Mouse (Mus musculus): Measurements from ENCODE around the gene Magi2.
A peak's percentile ranks its signal among the peaks of the same experiment; 100 is the strongest.

The Magi2 gene

GRCm38 (mm10) chr5:20103869-20104268 lies 877.0 kb downstream of the Magi2 start:
- DNase-seq, result no peak

- no peak for DNase-seq
Observed at GRCm38 (mm10) chr5:20104496-20104895, 877.7 kb downstream of the Magi2 start.

GRCm38 (mm10) chr5:20109496-20109895 lies 882.7 kb downstream of the Magi2 start:
- peak; percentile 26 for DNase-seq

GRCm38 (mm10) chr5:20117156-20117555 lies 890.3 kb downstream of the Magi2 start:
- no peak for DNase-seq

GRCm38 (mm10) chr5:20140235-20140634 lies 913.4 kb downstream of the Magi2 start:
- DNase-seq, result no peak

- DNase-seq, result no peak
Observed at GRCm38 (mm10) chr5:20140662-20141444, 914.0 kb downstream of the Magi2 start.

- no peak for DNase-seq
Observed at GRCm38 (mm10) chr5:20153359-20154125, 926.7 kb downstream of the Magi2 start.

- DNase-seq, result no peak
Observed at GRCm38 (mm10) chr5:20196765-20197164, 969.9 kb downstream of the Magi2 start.

- DNase-seq, result no peak
Observed at GRCm38 (mm10) chr5:20197395-20197794, 970.6 kb downstream of the Magi2 start.

GRCm38 (mm10) chr5:20201348-20201747 lies 974.5 kb downstream of the Magi2 start:
- DNase-seq, result no peak

GRCm38 (mm10) chr5:20208110-20208509 lies 981.3 kb downstream of the Magi2 start:
- DNase-seq, result no peak

- DNase-seq, result no peak
Observed at GRCm38 (mm10) chr5:20213299-20213698, 986.5 kb downstream of the Magi2 start.

- no peak for DNase-seq
Observed at GRCm38 (mm10) chr5:20226471-20227210, 999.8 kb downstream of the Magi2 start.

- no peak for DNase-seq
Observed at GRCm38 (mm10) chr5:20227912-20228762, 1001.3 kb downstream of the Magi2 start.

GRCm38 (mm10) chr5:20231908-20232307 lies 1005.1 kb downstream of the Magi2 start:
- DNase-seq, result no peak

GRCm38 (mm10) chr5:20241523-20241922 lies 1014.7 kb downstream of the Magi2 start:
- DNase-seq, result no peak

- no peak for DNase-seq
Observed at GRCm38 (mm10) chr5:20242496-20242895, 1015.7 kb downstream of the Magi2 start.

GRCm38 (mm10) chr5:20249382-20249781 lies 1022.5 kb downstream of the Magi2 start:
- no peak for DNase-seq

GRCm38 (mm10) chr5:20251541-20251940 lies 1024.7 kb downstream of the Magi2 start:
- no peak for DNase-seq

GRCm38 (mm10) chr5:20256150-20256868 lies 1029.5 kb downstream of the Magi2 start:
- DNase-seq, result no peak

GRCm38 (mm10) chr5:20256933-20257332 lies 1030.1 kb downstream of the Magi2 start:
- DNase-seq, result no peak

GRCm38 (mm10) chr5:20257419-20257818 lies 1030.6 kb downstream of the Magi2 start:
- no peak for DNase-seq
